Mouse (Mus musculus) lung, postnatal 0 days (tissue): ENCODE measurements around the gene Olfr275. TPM values are rescaled to one million over a fixed set of nuclear protein-coding genes. Genes with fewer than 3 reads are reported as not detected.
"Not testable (repeated sequence)": the region's sequence is repeated elsewhere in the genome, so short reads cannot be mapped to it uniquely, and the experiment has no call there.

Experiments
- ATAC-seq: fragments of 200-750 bp; cut with Nextera tagmentation; 2 replicates; pipeline ENCODE4 v1.8.0; 2017; ENCODE audit warnings: moderate library complexity
- DNase-seq: peaks from one replicate; pipeline ENCODE4 v3.0.0-alpha.2; 2016; ENCODE audit warnings: low spot score
- H3K27ac ChIP-seq: fragments of 300-500 bp; sonication (generic); 2 replicates; pipeline ENCODE4 v1.5.1; 2014; ENCODE audit warnings: antibody characterized with exemption, mild to moderate bottlenecking, low read length, mixed read lengths
- H3K27me3 ChIP-seq: fragments of 300-500 bp; sonication (generic); replicated peaks from 2 replicates; pipeline ENCODE4 v1.6.1; 2014; ENCODE audit warnings: low read length, mixed read lengths; ENCODE audit not compliant: insufficient read depth
- H3K36me3 ChIP-seq: fragments of 300-500 bp; sonication (generic); 2 replicates; pipeline ENCODE4 v1.6.1; 2014; ENCODE audit warnings: low read length, mixed read lengths; ENCODE audit not compliant: insufficient read depth
- H3K4me1 ChIP-seq: fragments of 300-500 bp; sonication (generic); 2 replicates; pipeline ENCODE4 v1.6.1; 2014; ENCODE audit warnings: antibody characterized with exemption, low read depth, low read length, mixed read lengths; ENCODE audit not compliant: insufficient read depth
- H3K4me2 ChIP-seq: fragments of 300-500 bp; sonication (generic); replicated peaks from 2 replicates; pipeline ENCODE4 v1.6.1; 2014; ENCODE audit warnings: low read depth, mild to moderate bottlenecking, low read length, moderate library complexity, mixed read lengths
- H3K4me3 ChIP-seq: fragments of 300-500 bp; sonication (generic); 2 replicates; pipeline ENCODE4 v1.5.1; 2014; ENCODE audit warnings: low read depth, low read length
- H3K9ac ChIP-seq: fragments of 300-500 bp; sonication (generic); replicated peaks from 2 replicates; pipeline ENCODE4 v1.6.1; 2014; ENCODE audit warnings: low read depth, mild to moderate bottlenecking
- H3K9me3 ChIP-seq: fragments of 300-500 bp; sonication (generic); 2 replicates; pipeline ENCODE4 v1.6.1; 2016; ENCODE audit warnings: low read length, mixed read lengths
- CTCF ChIP-seq: IDR thresholded peaks from 2 replicates; pipeline ENCODE4 v1.5.1; 2016; ENCODE audit warnings: antibody characterized with exemption, mild to moderate bottlenecking
- EP300 ChIP-seq: IDR thresholded peaks from 2 replicates; pipeline ENCODE4 v1.6.1; 2016; ENCODE audit warnings: antibody characterized with exemption, mild to moderate bottlenecking, control low read depth
- WGBS: fragments of 180-500 bp; shearing (Covaris S2); extraction: QIAGEN DNeasy Blood & Tissue Kit; methylation state at CpG from one replicate; pipeline ENCODE4 v1.1.7; 2014; 5-methylcytosine and 5-hydroxymethylcytosine counted together
- polyA plus RNA-seq: library from polyadenylated mRNA; unstranded; fragments of >200 nt; fragmentation: Nextera tagmentation; extraction: Ambion mirVana; gene quantifications from 2 replicates; pipeline ENCODE4 v1.2.1, GENCODE M21; 2015

The Olfr275 gene
- not detected in 2 replicates for polyA plus RNA-seq

- TF ChIP-seq CTCF (no peak), EP300 (no peak)
- no peaks in the 10 kb centered on the region for H3K4me1 ChIP-seq
Measured at GRCm38 (mm10) chr4:52814304-52814703, at the start of gene Olfr275. Gene Olfr275 (plus strand): TSS chr4:52814604.

GRCm38 (mm10) chr4:52765612-52766011 lies 48.8 kb upstream of the Olfr275 start:
- WGBS: 67% methylated on average over 6 of the region's 6 CpGs
- H3K36me3 ChIP-seq: no peaks in the 10 kb centered on the region
- H3K9ac ChIP-seq: no peak overlapping the region
- no peaks in the 10 kb centered on the region for H3K9me3 ChIP-seq
- DNase-seq (no peak), ATAC-seq (no peak)
- H3K4me1 ChIP-seq: no peaks in the 10 kb centered on the region
- no peak overlapping the region for H3K4me3 ChIP-seq
- H3K4me2 ChIP-seq: no peak overlapping the region
- no peak overlapping the region for H3K27ac ChIP-seq
- no peak for TF ChIP-seq EP300
- TF ChIP-seq CTCF: no peak
- H3K27me3 ChIP-seq: no peaks in the 10 kb centered on the region

More at GRCm38 (mm10) chr4:52814304-52814703, at the start of gene Olfr275:
- Histone ChIP-seq H3K9ac (no peak within 1 kb of the TSS), H3K27me3 (no peaks in the 10 kb centered on the region), H3K36me3 (no peaks in the 10 kb centered on the region), H3K9me3 (no peaks in the 10 kb centered on the region), H3K4me2 (no peak within 1 kb of the TSS), H3K27ac (no peak within 1 kb of the TSS), H3K4me3 (no peak within 1 kb of the TSS)
- no peak for ATAC-seq
- DNase-seq: no peak
- WGBS: 78% methylated on average over 2 of the region's 2 CpGs

- H3K9me3 ChIP-seq: no peaks in the 10 kb centered on the region
- H3K9ac ChIP-seq: no peak overlapping the region
- H3K4me3 ChIP-seq: no peak overlapping the region
- H3K4me1 ChIP-seq: no peaks in the 10 kb centered on the region
- H3K27ac ChIP-seq: no peak overlapping the region
- no peak overlapping the region for H3K4me2 ChIP-seq
- no peaks in the 10 kb centered on the region for H3K36me3 ChIP-seq
- DNase-seq (no peak), ATAC-seq (no peak)
- 60% methylated on average over 5 of the region's 5 CpGs for WGBS
- TF ChIP-seq EP300 (no peak), CTCF (no peak)
- no peaks in the 10 kb centered on the region for H3K27me3 ChIP-seq
Measured at GRCm38 (mm10) chr4:52772186-52772585, 42.2 kb upstream of the Olfr275 start.

DNA sequence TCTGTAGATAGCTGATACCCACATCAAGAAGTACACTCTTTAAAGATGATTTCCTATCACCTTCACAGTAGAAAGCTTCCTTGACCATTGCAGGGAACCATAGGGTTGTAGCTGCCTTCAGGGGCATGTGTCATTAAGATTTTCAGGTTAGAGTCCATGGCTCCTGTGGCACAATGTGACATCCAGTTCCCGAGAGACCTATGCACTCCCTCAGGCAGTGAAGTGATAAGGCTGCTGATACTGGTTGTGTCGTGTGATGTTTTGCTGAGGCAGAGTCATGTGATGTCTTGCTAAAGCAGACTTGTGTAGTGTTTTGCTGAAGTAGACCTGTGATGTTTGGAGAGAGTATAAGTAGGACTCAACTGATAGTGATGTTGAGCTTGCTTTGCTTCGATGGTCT lies 14.4 kb upstream of the Olfr275 start:
- H3K4me3 ChIP-seq: no peak overlapping the region
- no peaks in the 10 kb centered on the region for H3K4me1 ChIP-seq
- H3K4me2 ChIP-seq: no peak overlapping the region
- no peaks in the 10 kb centered on the region for H3K9me3 ChIP-seq
- H3K27ac ChIP-seq: no peak overlapping the region
- no peak for DNase-seq
- no peaks in the 10 kb centered on the region for H3K36me3 ChIP-seq
- ATAC-seq: no peak
- TF ChIP-seq EP300: no peak
- no peak for TF ChIP-seq CTCF
- H3K27me3 ChIP-seq: no peaks in the 10 kb centered on the region
- WGBS: 58% methylated on average over 3 of the region's 3 CpGs
- H3K9ac ChIP-seq: no peak overlapping the region

DNA sequence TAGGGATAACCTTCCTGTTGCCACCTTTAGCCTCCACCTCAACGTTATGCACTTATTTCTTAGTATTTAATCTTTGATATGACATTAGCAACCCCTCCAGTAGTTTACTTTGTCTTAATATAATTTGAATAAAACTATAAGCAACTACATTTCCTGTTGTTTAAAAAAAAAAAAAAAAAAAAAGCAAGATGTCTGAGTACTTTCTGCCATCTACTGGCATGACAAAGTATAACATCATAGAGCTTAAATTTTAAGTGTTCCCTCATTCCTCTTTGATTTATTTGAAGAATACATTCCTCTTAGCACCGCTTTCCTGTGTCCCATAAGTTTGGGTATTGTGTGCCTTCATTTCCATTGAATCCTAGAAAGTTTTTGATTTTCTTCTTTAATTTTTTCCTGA lies 2.5 kb upstream of the Olfr275 start:
- Histone ChIP-seq H3K4me3 (no peak overlapping the region), H3K27me3 (no peaks in the 10 kb centered on the region), H3K4me1 (no peaks in the 10 kb centered on the region), H3K27ac (no peak overlapping the region), H3K36me3 (no peaks in the 10 kb centered on the region), H3K4me2 (no peak overlapping the region), H3K9ac (no peak overlapping the region), H3K9me3 (no peaks in the 10 kb centered on the region)
- no peak for TF ChIP-seq EP300
- TF ChIP-seq CTCF: peak; percentile 23; the same call in 1 of the 2 replicates
- ATAC-seq (no peak), DNase-seq (peak; percentile 19)
- 21% methylated on average over 2 of the region's 2 CpGs for WGBS

DNA sequence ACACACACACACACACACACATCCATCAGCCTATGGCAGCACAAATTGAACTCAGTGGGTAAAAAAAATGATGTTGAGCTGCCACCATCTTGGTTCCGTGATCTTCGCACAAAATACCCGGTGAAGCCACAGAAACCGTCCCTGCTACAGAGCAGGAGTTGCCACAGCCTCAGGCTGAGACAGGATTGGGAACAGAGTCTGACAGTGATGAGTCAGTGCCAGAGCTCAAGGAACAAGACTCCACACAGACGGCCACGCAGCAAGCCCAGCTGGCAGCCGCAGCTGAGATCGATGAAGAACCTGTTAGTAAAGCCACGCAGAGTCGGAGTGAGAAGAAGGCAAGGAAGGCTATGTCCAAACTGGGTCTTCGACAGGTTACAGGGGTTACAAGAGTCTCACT lies 7.0 kb downstream of the Olfr275 start:
- 91% methylated on average over 11 of the region's 11 CpGs for WGBS
- no peak overlapping the region for H3K4me3 ChIP-seq

DNA sequence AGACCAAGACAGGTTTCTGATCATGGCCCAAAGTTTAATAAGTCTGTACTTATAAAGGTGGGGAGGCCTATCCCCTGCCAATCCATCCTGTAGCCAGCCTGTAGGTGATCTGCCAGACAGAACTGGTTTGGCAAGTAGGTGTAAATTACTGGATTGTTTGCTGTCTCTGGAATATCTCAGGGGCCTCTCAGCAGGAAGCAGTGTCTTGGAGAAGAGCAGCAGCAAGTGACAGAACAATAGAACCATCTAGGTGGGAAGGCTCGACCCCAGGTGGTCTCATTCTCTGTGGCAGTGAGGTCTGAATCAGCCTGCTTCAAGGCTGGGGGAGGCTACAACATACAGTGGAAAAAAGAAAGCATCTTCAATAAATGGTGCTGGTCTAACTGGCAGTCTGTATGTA lies 31.0 kb downstream of the Olfr275 start:
- H3K9me3 ChIP-seq, H3K4me3 ChIP-seq, DNase-seq, ATAC-seq, H3K4me2 ChIP-seq, H3K4me1 ChIP-seq, H3K27me3 ChIP-seq, H3K27ac ChIP-seq, H3K9ac ChIP-seq, H3K36me3 ChIP-seq: not testable (repeated sequence)
- 14% methylated on average over 1 of the region's 1 CpGs for WGBS

More for the DNA sequence above, 7.0 kb downstream of the Olfr275 start:
- no peak overlapping the region for H3K9ac ChIP-seq
- H3K9me3 ChIP-seq: no peaks in the 10 kb centered on the region
- no peak overlapping the region for H3K4me2 ChIP-seq
- ATAC-seq (no peak), DNase-seq (no peak)
- H3K27ac ChIP-seq: no peak overlapping the region
- H3K36me3 ChIP-seq: no peaks in the 10 kb centered on the region
- no peak for TF ChIP-seq CTCF
- no peak for TF ChIP-seq EP300
- H3K4me1 ChIP-seq: no peaks in the 10 kb centered on the region
- no peaks in the 10 kb centered on the region for H3K27me3 ChIP-seq
